Mouse (Mus musculus) liver, embryonic 14.5 days (tissue): ENCODE results near the gene 4932438A13Rik. TPM values are rescaled to one million over a fixed set of nuclear protein-coding genes. Genes with fewer than 3 reads are reported as not detected.

Source experiments
- ATAC-seq: fragments of 200-750 bp; cut with Nextera tagmentation; 2 replicates; pipeline ENCODE4 v1.8.0; 2017; ENCODE audit warnings: moderate number of reproducible peaks, mild to moderate bottlenecking, moderate library complexity; ENCODE audit not compliant: insufficient read depth
- DNase-seq, 3 experiments: peaks; one replicate each; pipeline ENCODE4 v3.0.0-alpha.2; 2012 to 2013; ENCODE audit warnings: low read depth in 3 of 3, low spot score in 3 of 3
- H3K27ac ChIP-seq: fragments of 300-500 bp; sonication (generic); 2 replicates; pipeline ENCODE4 v1.5.1; 2014; ENCODE audit warnings: moderate library complexity, mild to moderate bottlenecking, control low read depth, inconsistent platforms
- H3K27me3 ChIP-seq: fragments of 300-500 bp; sonication (generic); 2 replicates; pipeline ENCODE4 v1.6.1; 2014; ENCODE audit warnings: mild to moderate bottlenecking, low read length, moderate library complexity; ENCODE audit not compliant: control insufficient read depth, insufficient read depth
- H3K36me3 ChIP-seq: fragments of 300-500 bp; sonication (generic); replicated peaks from 2 replicates; pipeline ENCODE4 v1.6.1; 2014; ENCODE audit warnings: low read depth; ENCODE audit not compliant: control insufficient read depth, insufficient read depth
- H3K4me1 ChIP-seq, 2 experiments: fragments of 200-500 bp in 1 of 2; fragments of 300-500 bp in 1 of 2; sonication (generic) in 1 of 2; replicated peaks; 2 replicates each; pipeline ENCODE4 v1.6.1; 2012 to 2014; ENCODE audit warnings: antibody characterized with exemption in 1 of 2, inconsistent platforms in 1 of 2, low read length in 1 of 2; ENCODE audit not compliant: control insufficient read depth in 2 of 2, insufficient read depth in 2 of 2
- H3K4me2 ChIP-seq: fragments of 300-500 bp; sonication (generic); 2 replicates; pipeline ENCODE4 v1.6.1; 2014; ENCODE audit warnings: low read depth, mild to moderate bottlenecking, control low read depth, moderate library complexity
- H3K4me3 ChIP-seq, 2 experiments: fragments of 200-500 bp in 1 of 2; fragments of 300-500 bp in 1 of 2; sonication (generic) in 1 of 2; 2 replicates each; pipeline ENCODE4 v1.5.1; 2012 to 2014; ENCODE audit warnings: low read depth in 2 of 2, low read length in 2 of 2, mild to moderate bottlenecking in 2 of 2, control low read depth in 1 of 2, inconsistent platforms in 1 of 2, moderate library complexity in 1 of 2; ENCODE audit not compliant: insufficient read depth in 1 of 2
- H3K9ac ChIP-seq: fragments of 300-500 bp; sonication (generic); replicated peaks from 2 replicates; pipeline ENCODE4 v1.6.1; 2014; ENCODE audit warnings: mild to moderate bottlenecking, control low read depth, moderate library complexity
- H3K9me3 ChIP-seq: fragments of 300-500 bp; sonication (generic); 2 replicates; pipeline ENCODE4 v1.6.1; 2016; ENCODE audit warnings: low read length, mixed read lengths; ENCODE audit not compliant: control insufficient read depth
- CTCF ChIP-seq: IDR thresholded peaks from 2 replicates; pipeline ENCODE4 v1.5.1; 2016; ENCODE audit warnings: antibody characterized with exemption, low read depth, control low read depth
- EP300 ChIP-seq: IDR thresholded peaks from 2 replicates; pipeline ENCODE4 v1.6.1; 2016; ENCODE audit warnings: antibody characterized with exemption, low read depth
- WGBS: fragments of 180-500 bp; shearing (Covaris S2); extraction: QIAGEN DNeasy Blood & Tissue Kit; methylation state at CpG from one replicate; pipeline ENCODE4 v1.1.7; 2014; ENCODE audit not compliant: insufficient replicate concordance; 5-methylcytosine and 5-hydroxymethylcytosine counted together
- polyA plus RNA-seq, 2 experiments: library from polyadenylated mRNA; depleted of rRNA in 1 of 2; stranded (reverse) in 1 of 2; unstranded in 1 of 2; fragments of >200 nt; fragmentation: Nextera tagmentation in 1 of 2; extraction: Ambion mirVana in 1 of 2; gene quantifications; 2 replicates each; pipeline versions ENCODE4 v1.2.1 to v1.2.3; 2012 to 2014

4932438A13Rik gene
- polyA plus RNA-seq, 2 experiments, result 5.7 to 14.6 TPM

GRCm38 (mm10) chr3:36861411-36862410, 1.2 kb upstream of the 4932438A13Rik start:
- peak in 1 of 3 experiments; percentile 10 for DNase-seq
- peaks cover 11 to 12% of the 10 kb centered on the region in 2 experiments for H3K4me1 ChIP-seq
- peak overlapping the region; percentile 85 for H3K4me2 ChIP-seq
- H3K9ac ChIP-seq, result no peak overlapping the region; the same call in 1 of the 2 replicates
- whole genome bisulfite sequencing, result 61% methylated on average over 3 of the region's 3 CpGs
- H3K9me3 ChIP-seq, result no peaks in the 10 kb centered on the region
- no peaks in the 10 kb centered on the region for H3K36me3 ChIP-seq
- TF ChIP-seq EP300 (no peak), CTCF (no peak)
- no peaks in the 10 kb centered on the region for H3K27me3 ChIP-seq
- no peak overlapping the region; the same call in 1 of the 2 replicates for H3K27ac ChIP-seq
- no peak for ATAC-seq
- peak overlapping the region in 1 of 2 experiments; percentile 91; a peak in 2 of 4 replicates for H3K4me3 ChIP-seq

- Histone ChIP-seq H3K27me3 (no peaks in the 10 kb centered on the region), H3K9me3 (no peaks in the 10 kb centered on the region), H3K4me3 (peak overlapping the region; percentile 67 to 91), H3K9ac (peak overlapping the region; percentile 95), H3K36me3 (no peaks in the 10 kb centered on the region), H3K4me2 (peak overlapping the region; percentile 85), H3K4me1 (peaks cover 11 to 12% of the 10 kb centered on the region in 2 experiments), H3K27ac (peak overlapping the region; percentile 68; the same call in 1 of the 2 replicates)
- ATAC-seq (peak; percentile 53), DNase-seq (peak in 1 of 3 experiments; percentile 11)
- WGBS, result 3% methylated on average over 18 of the region's 23 CpGs
- TF ChIP-seq EP300 (no peak), CTCF (no peak)
These were observed 523 bp downstream of the 4932438A13Rik start for GRCm38 (mm10) chr3:36863427-36863826.

GRCm38 (mm10) chr3:36863881-36864280, 977 bp downstream of the 4932438A13Rik start:
- WGBS, result 57% methylated on average over 4 of the region's 4 CpGs
- H3K4me1 ChIP-seq, result peaks cover 11 to 12% of the 10 kb centered on the region in 2 experiments
- H3K27ac ChIP-seq, result no peak overlapping the region
- ATAC-seq, result no peak
- no peaks in the 10 kb centered on the region for H3K27me3 ChIP-seq
- H3K36me3 ChIP-seq, result no peaks in the 10 kb centered on the region
- no peak for TF ChIP-seq CTCF
- TF ChIP-seq EP300, result no peak
- peak overlapping the region; percentile 13 to 91 for H3K4me3 ChIP-seq
- H3K9ac ChIP-seq, result peak overlapping the region; percentile 95
- no peak for DNase-seq
- H3K9me3 ChIP-seq, result no peaks in the 10 kb centered on the region
- H3K4me2 ChIP-seq, result peak overlapping the region; percentile 85

DNA sequence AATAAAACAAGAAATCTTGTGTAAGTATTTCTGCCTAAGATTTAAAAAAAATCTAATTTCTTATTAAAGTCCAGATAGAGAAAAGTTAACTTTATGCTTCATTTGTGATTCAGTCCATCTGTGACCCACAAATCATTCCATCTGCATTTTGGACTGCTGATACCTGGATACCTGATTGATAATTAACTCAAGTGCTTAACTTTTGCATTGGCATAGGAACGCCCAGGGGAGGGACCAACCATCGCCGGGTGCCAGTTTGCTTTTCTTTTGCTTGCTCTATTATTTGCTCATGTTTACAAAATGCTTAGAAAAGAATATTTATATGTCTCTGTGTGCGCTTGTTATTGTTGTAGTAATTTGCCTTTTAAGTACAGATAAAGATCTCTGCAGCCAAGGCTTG, 1.6 kb downstream of the 4932438A13Rik start:
- H3K9me3 ChIP-seq, result no peaks in the 10 kb centered on the region
- no peak overlapping the region for H3K9ac ChIP-seq
- peaks cover 11 to 12% of the 10 kb centered on the region in 2 experiments for H3K4me1 ChIP-seq
- no peak overlapping the region for H3K27ac ChIP-seq
- 91% methylated on average over 4 of the region's 4 CpGs for WGBS
- TF ChIP-seq EP300 (no peak), CTCF (no peak)
- ATAC-seq, result no peak
- DNase-seq, result no peak
- no peak overlapping the region for H3K4me3 ChIP-seq
- no peaks in the 10 kb centered on the region for H3K36me3 ChIP-seq
- no peaks in the 10 kb centered on the region for H3K27me3 ChIP-seq
- no peak overlapping the region for H3K4me2 ChIP-seq

GRCm38 (mm10) chr3:36905372-36905771, 42.5 kb downstream of the 4932438A13Rik start:
- Histone ChIP-seq H3K36me3 (peaks cover 9% of the 10 kb centered on the region), H3K9ac (no peak overlapping the region), H3K4me2 (no peak overlapping the region), H3K4me1 (no peaks in the 10 kb centered on the region), H3K4me3 (no peak overlapping the region), H3K27ac (no peak overlapping the region), H3K9me3 (no peaks in the 10 kb centered on the region), H3K27me3 (no peaks in the 10 kb centered on the region)
- no peak for DNase-seq
- TF ChIP-seq CTCF (no peak), EP300 (no peak)
- peak; percentile 39; the same call in 1 of the 2 replicates for ATAC-seq
- 84% methylated on average over 3 of the region's 3 CpGs for WGBS
